Mouse (Mus musculus) hematopoietic stem cell, adult 5-6 weeks (primary cell): ENCODE results near the gene Fam234b. TPM values are rescaled to one million over a fixed set of nuclear protein-coding genes. Genes with fewer than 3 reads are reported as not detected.

Experiments
- ATAC-seq, 2 experiments: fragments of 125-278 bp in 1 of 2; replicated peaks in 1 of 2; 2 replicates each; pipeline ENCODE4 v1.8.0; 2016 to 2017; ENCODE audit warnings: inconsistent platforms in 2 of 2, mild to moderate bottlenecking in 2 of 2, moderate number of reproducible peaks in 2 of 2, low read depth in 1 of 2, moderate TSS enrichment in 1 of 2; ENCODE audit not compliant: low FRiP score in 2 of 2, poor library complexity in 2 of 2, severe bottlenecking in 2 of 2, insufficient read depth in 1 of 2, low TSS enrichment in 1 of 2
- total RNA-seq: library from RNA; stranded (forward); fragments of 172-1452, 232-1000 nt; gene quantifications from 2 replicates; pipeline ENCODE4 v1.2.3, GENCODE M21; 2017

The Fam234b gene
- total RNA-seq, 1 experiment from 2014 or later, result 15.5 TPM

DNA sequence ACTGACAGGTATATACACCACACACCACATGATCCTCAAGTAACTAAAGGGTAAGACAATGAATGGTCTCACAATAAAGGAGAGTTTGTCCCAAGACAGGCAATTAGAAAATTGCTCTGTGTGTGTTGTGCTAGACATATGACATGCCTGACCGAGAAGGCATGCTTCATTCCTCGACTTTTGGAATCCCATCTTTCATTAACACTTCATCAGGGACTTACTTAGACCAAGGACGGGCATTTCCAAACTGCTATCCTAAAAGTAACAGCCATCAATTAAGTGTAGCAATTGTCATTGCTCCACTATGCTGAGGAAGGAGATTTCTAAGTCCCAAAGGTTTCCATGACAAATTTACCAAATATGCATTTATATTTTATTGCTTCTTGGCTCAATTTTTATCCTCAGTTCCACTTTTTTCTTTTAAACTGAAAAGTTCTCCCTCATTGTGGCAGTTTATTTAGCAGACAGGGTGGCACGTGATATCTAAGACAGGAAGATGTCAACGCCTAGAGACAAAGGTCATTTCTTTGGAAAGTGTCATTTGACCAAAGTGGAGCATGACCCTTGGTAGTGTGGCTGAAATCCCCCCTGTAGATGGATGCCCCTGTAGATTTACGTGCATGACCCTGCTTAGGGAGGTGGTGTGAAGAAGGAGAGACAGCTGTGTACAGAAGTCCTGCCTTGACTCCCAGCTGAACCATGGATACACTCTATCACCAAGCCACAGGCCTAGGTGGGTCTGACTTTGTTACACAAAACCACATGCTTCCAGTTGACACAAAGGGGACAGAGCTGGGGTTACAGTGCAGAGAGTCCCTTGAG is 78.9 kb downstream of the Fam234b start:
- no peak for ATAC-seq

GRCm38 (mm10) chr6:135278302-135278701 is 80.5 kb downstream of the Fam234b start:
- ATAC-seq, result no peak

- ATAC-seq, result no peak
Observed at GRCm38 (mm10) chr6:135279286-135279685, 81.5 kb downstream of the Fam234b start.

GRCm38 (mm10) chr6:135279856-135280255 is 82.1 kb downstream of the Fam234b start:
- no peak for ATAC-seq

GRCm38 (mm10) chr6:135292391-135292790 is 94.6 kb downstream of the Fam234b start:
- ATAC-seq, result no peak

DNA sequence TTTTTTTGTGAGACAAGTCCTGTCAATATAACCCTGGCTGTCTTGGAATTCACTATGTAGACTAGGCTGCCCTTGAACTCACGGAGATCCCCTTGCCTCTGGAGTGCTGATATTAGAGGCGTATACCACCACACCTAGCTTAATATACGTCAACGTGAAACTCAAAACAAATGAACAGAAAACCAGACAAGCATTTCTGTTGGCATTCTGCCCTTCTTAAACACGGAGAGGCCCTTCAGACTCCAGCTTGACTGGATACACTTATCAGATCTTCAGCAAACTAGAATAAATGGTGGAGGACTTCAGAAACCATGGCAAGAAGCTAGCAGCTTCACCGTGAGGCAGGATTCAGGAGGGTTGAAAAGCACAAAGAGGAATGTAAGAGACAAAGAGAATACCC is 96.4 kb downstream of the Fam234b start:
- ATAC-seq, result no peak

Other genes starting within 250 kb of the Fam234b start
- gene Apold1, start 216.3 kb upstream of the Fam234b start, total RNA-seq, result 0.94 and 2.0 TPM in 2 replicates
- 127 and 132 TPM in 2 replicates for gene Ddx47, start 186.4 kb upstream of the Fam234b start, total RNA-seq
- gene Gprc5a, start 132.3 kb upstream of the Fam234b start, total RNA-seq, result 0.84 TPM in 1 of 2 replicates, not detected in the other
- not detected in 2 replicates for gene Gprc5d, start 79.7 kb upstream of the Fam234b start, total RNA-seq
- 19.4 and 54.6 TPM in 2 replicates for gene Hebp1, start within 50 bp of the Fam234b start, total RNA-seq
- 1.6 TPM in 1 of 2 replicates, not detected in the other for gene Gsg1, start 56.4 kb downstream of the Fam234b start, total RNA-seq
- not detected in 2 replicates for gene Pbp2, start 112.4 kb downstream of the Fam234b start, total RNA-seq
- gene Emp1, start 164.6 kb downstream of the Fam234b start, total RNA-seq, result 31.7 and 32.0 TPM in 2 replicates